Mouse (Mus musculus) left cerebral cortex, postnatal 36 days (tissue): ENCODE results near the gene Gins3. TPM values are rescaled to one million over a fixed set of nuclear protein-coding genes. Genes with fewer than 3 reads are reported as not detected.

ENCODE experiments used
- DNase-seq, 2 experiments: peaks; one replicate each; pipeline ENCODE4 v3.0.0; 2021 to 2022; ENCODE audit warnings: low spot score in 2 of 2, mixed read lengths in 1 of 2
- intact Hi-C: fragments of 180-260 bp; cut with DNase I; formaldehyde crosslinking; loops from one replicate; pipeline ENCODE4 v1.15.1; 2025
- total RNA-seq, 2 experiments: library from RNA; stranded (reverse); gene quantifications; 2 replicates each; pipeline ENCODE4 v1.2.3; 2021

The Gins3 gene
- total RNA-seq, 2 experiments from 2014 or later = 2.5 to 2.7 TPM

GRCm38 (mm10) chr8:95678024-95678611 lies 44.9 kb downstream of the Gins3 start:
- peak; percentile 76 to 81 for DNase-seq
- intact Hi-C loops = loop anchor here (1.0 to 5.0 kb wide), 2 partner anchors 20 to 46 kb away; partner anchors contain the start of gene Gins3

GRCm38 (mm10) chr8:95688073-95688672 lies 54.9 kb downstream of the Gins3 start:
- intact Hi-C loops = no loop called here
- peak; percentile 74 to 78 for DNase-seq

DNA sequence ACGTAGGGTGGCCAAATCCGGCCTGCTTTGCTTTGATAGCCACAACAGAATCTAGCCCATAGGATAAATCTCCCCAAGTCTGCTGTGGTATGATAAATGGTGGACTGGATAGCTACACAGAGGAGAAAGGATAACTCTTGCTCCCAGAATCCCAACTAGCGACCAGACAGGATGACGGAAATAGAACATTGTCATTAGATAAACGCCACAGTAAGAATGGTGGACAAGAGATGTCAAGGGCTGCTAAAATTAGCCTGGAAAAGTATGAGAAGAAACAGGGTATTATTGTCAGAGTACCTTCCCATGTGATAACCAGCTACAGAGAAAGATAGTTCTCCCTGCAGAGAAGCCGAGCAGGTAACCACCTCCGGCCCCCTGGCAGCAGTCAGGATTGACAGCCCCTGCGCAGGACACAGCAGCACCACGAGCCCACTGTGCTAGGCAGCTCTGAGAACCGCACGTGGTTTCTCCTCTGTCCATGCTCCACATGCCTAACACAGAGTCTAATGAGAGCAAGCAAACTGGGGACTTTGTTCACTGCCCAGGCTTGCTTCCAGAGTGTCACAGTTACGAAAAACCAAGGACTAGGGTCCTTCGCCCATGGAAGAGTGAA lies 57.8 kb downstream of the Gins3 start:
- no peak for DNase-seq
- intact Hi-C loops = no loop called here

- peak; percentile 71 to 75 for DNase-seq
- intact Hi-C loops = no loop called here
These were observed 61.4 kb downstream of the Gins3 start for GRCm38 (mm10) chr8:95694631-95695030.

Other genes with a start within 250 kb of the Gins3 start
- gene Cfap20, start 198.6 kb upstream of the Gins3 start, total RNA-seq = 10 to 100 TPM; 49.3 to 66.1 TPM
- 10 to 100 TPM; 77.7 to 90.3 TPM for gene Csnk2a2, start 143.4 kb upstream of the Gins3 start, total RNA-seq
- gene Ccdc113, start 99.4 kb upstream of the Gins3 start, total RNA-seq = 1 to 10 TPM; 1.3 to 3.0 TPM
- under 1 TPM in 1 of 2 experiments, not detected in 1; 0.27 TPM for gene Prss54, start 57.1 kb upstream of the Gins3 start, total RNA-seq
- 1,000 to 10,000 TPM; 1,722 to 1,837 TPM for gene Ndrg4, start 43.5 kb downstream of the Gins3 start, total RNA-seq
- 10 to 100 TPM; 16.5 to 19.7 TPM for gene Setd6, start 82.4 kb downstream of the Gins3 start, total RNA-seq
- gene Cnot1, start 174.0 kb downstream of the Gins3 start, total RNA-seq = 100 to 1,000 TPM; 115 to 131 TPM
- 10 to 100 TPM; 86.8 to 94.0 TPM for gene Sap18b, start 191.9 kb downstream of the Gins3 start, total RNA-seq
- gene Slc38a7, start 220.1 kb downstream of the Gins3 start, total RNA-seq = 10 to 100 TPM; 24.4 to 30.5 TPM